Mouse (Mus musculus) urinary bladder, adult 18-20 months (tissue): ENCODE results near the gene Sdcbp2.

ENCODE experiments used
- DNase-seq, 2 experiments: peaks; one replicate each; pipeline ENCODE4 v3.0.0; 2022; ENCODE audit warnings: low spot score in 2 of 2, mixed read lengths in 2 of 2

The Sdcbp2 gene

GRCm38 (mm10) chr2:151571873-151572700, at the start of gene Sdcbp2:
Gene Sdcbp2 (plus strand): TSS chr2:151572622.
- DNase-seq: peak; percentile 53 to 83

- no peak for DNase-seq
These were observed 47.9 kb upstream of the Sdcbp2 start for GRCm38 (mm10) chr2:151524324-151525041.

DNA sequence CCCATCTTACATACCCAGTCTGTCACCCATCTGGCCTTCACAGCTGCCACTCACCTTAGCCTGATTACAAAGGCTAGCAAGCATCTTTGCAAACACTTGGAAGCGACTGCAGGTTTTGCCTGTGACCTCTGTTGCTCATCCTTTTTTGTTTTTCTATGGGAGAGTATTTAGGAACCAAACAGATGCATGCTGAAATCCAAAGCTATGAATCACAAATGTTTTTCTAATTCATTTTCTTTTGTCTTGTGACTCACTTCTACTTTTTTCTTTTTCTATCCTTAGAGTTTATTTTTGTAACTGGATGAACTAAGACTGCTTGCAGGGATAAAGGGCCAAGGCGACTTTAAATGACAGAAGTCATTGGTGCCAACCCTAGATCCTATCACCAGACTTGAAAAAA, 46.9 kb upstream of the Sdcbp2 start:
- no peak for DNase-seq

DNA sequence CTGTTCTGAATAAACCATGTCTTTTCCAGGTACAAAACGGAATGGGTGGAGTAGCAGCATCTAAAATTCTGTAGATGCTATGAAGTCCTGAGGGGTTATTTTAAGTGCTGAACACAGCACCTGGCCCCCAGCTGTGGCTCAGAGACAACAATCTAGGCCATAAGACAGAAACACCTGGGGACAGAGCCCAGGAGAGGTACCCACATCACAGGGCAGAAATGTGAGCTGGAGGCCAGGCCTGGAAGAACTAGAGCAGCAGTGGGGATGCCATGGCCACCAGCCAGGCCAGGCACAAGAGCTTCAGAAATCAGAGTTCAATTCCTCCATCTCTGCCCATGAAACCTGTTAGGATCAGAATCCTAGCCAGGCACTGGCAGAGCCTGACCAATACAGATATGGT, 44.4 kb upstream of the Sdcbp2 start:
- DNase-seq: no peak

DNA sequence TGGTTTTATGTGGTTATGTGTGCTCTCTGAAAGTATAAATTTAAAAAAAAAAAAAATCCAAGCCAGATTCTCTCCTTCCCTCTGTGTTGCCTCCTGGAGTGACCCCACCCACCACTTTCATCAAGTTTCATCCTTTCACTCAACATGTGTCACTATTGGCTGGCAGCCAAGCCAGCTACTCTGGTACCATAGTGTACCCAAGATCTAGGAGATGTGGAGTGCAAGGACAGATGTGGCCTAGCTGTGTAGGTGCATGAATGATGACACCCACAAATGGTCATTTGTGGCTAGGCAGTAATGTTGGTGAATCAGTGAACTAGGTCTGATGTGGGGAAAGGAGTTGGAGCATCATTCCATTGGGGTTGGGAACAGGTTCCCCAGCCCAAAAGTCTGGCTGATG, 43.3 kb upstream of the Sdcbp2 start:
- DNase-seq: no peak

GRCm38 (mm10) chr2:151530378-151531230, 41.8 kb upstream of the Sdcbp2 start:
- DNase-seq: no peak

DNA sequence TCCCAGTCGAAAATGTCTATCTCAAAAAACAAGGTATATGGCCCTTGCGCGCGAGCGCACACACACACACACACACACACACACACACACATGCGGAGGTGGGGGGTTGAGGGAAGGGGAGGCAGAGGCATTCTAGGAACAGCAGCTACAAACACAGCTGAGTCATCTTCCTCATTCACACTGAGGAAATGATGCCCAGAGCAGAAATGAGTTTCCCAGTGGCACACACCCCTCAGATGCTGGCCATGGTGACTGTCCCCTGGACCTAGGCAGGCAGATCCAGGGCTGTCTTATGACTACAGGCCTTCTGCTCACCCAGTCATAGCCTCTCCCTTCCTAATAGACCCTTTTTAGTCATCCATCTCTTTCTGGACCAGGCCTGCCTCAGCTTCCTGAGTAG, 38.8 kb upstream of the Sdcbp2 start:
- no peak for DNase-seq

- no peak for DNase-seq
These were observed 36.3 kb upstream of the Sdcbp2 start for GRCm38 (mm10) chr2:151535961-151536617.

GRCm38 (mm10) chr2:151536618-151536974, 35.8 kb upstream of the Sdcbp2 start:
- peak; percentile 51 to 79 for DNase-seq

- DNase-seq: no peak
These were observed 33.8 kb upstream of the Sdcbp2 start for GRCm38 (mm10) chr2:151538646-151539045.

DNA sequence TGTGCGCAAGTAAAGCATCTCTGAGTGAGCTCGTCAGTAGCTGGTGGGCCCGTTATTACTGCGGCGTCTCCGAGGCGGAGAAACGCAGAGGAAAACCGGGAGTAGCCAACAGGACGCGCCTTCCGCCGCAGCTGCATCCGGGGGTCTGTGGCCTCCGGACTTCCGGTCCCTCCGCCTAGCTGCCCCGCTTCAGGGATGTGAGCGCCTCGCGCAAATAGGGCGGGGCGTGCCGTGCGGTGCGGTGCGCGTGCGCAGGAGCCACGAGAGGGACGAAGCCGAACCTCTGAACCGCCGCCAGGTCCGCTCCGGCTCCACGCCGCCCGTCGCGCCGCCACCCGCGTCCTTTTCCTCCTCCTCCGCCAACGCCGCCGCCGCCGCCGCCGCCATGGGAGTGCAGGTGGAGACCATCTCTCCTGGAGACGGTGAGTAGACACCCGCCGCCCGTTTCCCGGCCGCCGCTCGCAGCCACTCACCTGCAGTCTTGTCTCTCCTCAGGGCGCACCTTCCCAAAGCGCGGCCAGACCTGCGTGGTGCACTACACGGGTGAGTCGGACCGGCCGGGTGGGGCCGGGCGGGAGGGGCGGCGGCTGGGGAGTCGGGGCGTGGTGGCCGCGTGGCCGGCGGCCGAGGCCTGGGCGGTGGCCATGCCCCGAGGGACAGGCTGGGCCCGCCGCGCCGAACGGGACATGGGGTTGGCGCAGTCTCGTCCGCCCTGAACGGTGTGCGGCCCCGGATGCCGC, 29.9 kb upstream of the Sdcbp2 start, which contains the start of gene Fkbp1a:
Gene Fkbp1a, plus strand, starts transcription at position 161 of the 740 bp plus-strand sequence.
- DNase-seq: peak; percentile 94 to 95

DNA sequence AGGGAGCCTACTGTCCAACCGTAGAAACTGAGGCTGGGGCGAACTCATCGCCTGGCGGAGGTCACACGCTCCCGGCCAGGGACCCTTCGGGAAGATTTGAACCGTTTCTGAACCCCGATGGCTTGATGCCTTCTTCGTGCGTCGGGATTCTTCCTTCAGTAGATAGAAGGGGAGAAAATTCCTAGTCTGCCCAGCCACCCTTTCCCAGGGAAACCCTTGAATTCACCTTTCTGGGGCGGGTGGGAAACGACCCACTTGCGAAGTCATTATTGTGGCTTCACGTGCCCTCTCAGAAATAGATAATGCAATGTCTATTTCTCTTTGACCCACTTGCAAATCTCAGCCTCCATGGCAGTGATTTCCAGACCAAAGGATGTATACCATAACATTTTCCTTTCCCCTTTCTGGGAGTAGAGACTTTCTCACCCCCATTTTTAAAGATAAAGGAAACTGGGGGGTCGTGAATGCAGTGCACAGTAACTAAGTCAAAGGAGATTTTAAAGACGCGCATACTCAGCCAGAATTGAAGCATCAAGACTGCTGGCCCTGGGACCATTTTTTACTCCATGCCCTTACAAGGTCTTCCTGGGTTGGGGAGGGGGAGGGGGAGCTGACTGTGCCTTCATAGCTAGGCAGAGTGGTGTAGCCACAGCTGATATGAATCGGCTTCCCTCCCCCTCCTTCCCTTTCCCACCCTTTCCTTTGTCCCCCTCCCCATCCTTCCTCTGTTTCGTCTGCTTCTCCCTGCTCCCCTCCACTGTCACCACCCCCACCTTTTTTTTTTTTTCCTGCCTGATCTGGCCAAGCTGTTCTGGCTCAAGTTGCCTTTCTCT, 29.1 kb upstream of the Sdcbp2 start:
- no peak for DNase-seq

GRCm38 (mm10) chr2:151544673-151545072, 27.7 kb upstream of the Sdcbp2 start:
- DNase-seq: no peak

GRCm38 (mm10) chr2:151546571-151546970, 25.9 kb upstream of the Sdcbp2 start:
- DNase-seq: no peak

GRCm38 (mm10) chr2:151549615-151550121, 22.8 kb upstream of the Sdcbp2 start:
- no peak for DNase-seq

GRCm38 (mm10) chr2:151562930-151563921, 9.2 kb upstream of the Sdcbp2 start:
- peak; percentile 34 to 69 for DNase-seq

DNA sequence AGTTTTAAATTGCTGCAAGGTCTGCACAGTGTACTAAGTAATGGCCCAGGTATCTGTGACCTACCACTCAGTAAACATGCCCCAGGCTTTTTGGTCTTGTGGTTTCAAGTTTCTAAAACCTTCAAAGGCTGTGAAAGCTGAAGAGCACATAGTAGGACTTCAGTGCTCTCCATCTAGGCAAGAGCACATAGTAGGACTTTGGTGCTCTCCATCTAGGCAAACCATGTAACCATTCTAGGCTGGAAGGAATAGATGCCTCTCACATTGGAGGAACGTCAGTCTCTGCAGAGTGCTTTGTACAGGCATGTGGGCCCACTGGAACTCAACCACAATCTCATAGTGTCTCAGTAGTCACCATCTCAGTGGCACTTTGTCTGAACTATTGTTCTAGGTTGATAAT, 8.4 kb upstream of the Sdcbp2 start:
- no peak for DNase-seq

DNA sequence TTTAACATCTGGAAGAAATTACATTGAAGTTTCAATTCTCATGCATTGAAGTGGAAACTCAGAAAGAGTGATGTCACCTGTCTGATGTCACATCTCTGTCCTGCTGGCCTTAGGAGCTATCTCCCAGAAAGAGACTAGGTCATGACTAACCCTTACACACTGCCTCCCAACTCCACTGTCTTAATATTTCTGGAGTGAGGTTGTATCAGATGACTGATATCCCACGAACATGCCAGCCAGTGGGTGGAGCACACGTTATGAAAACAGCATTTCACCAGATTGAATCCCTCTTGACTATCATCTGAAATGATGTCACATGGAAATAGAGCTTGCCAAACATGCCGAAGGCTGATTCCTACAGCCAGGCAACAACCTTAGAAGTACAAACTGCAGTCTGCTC, 7.4 kb upstream of the Sdcbp2 start:
- no peak for DNase-seq
